Mouse (Mus musculus) kidney, embryonic 14.5 days (tissue): ENCODE measurements around the gene Myh9. TPM values are rescaled to one million over a fixed set of nuclear protein-coding genes. Genes with fewer than 3 reads are reported as not detected.
"Not testable (repeated sequence)": the region's sequence is repeated elsewhere in the genome, so short reads cannot be mapped to it uniquely, and the experiment has no call there.

Experiments used
- ATAC-seq: fragments of 200-750 bp; cut with Nextera tagmentation; 2 replicates; pipeline ENCODE4 v1.8.0; 2017; ENCODE audit warnings: moderate number of reproducible peaks, mild to moderate bottlenecking, moderate TSS enrichment, moderate library complexity; ENCODE audit not compliant: low FRiP score, low TSS enrichment
- H3K27ac ChIP-seq: fragments of 300-500 bp; sonication (generic); 2 replicates; pipeline ENCODE4 v1.5.1; 2014; ENCODE audit warnings: low read depth, mild to moderate bottlenecking, low read length, moderate library complexity, mixed read lengths
- H3K27me3 ChIP-seq: fragments of 300-500 bp; sonication (generic); 2 replicates; pipeline ENCODE4 v1.6.1; 2014; ENCODE audit warnings: mild to moderate bottlenecking, low read length; ENCODE audit not compliant: control insufficient read depth, insufficient read depth
- H3K36me3 ChIP-seq: fragments of 300-500 bp; sonication (generic); 2 replicates; pipeline ENCODE4 v1.6.1; 2014; ENCODE audit warnings: low read length, mixed read lengths; ENCODE audit not compliant: control insufficient read depth, insufficient read depth
- H3K4me1 ChIP-seq: fragments of 300-500 bp; sonication (generic); 2 replicates; pipeline ENCODE4 v1.6.1; 2014; ENCODE audit warnings: low read length, mixed read lengths; ENCODE audit not compliant: control insufficient read depth, insufficient read depth
- H3K4me2 ChIP-seq: fragments of 300-500 bp; sonication (generic); replicated peaks from 2 replicates; pipeline ENCODE4 v1.6.1; 2014; ENCODE audit warnings: low read depth, mild to moderate bottlenecking, low read length
- H3K4me3 ChIP-seq: fragments of 300-500 bp; sonication (generic); 2 replicates; pipeline ENCODE4 v1.5.1; 2014; ENCODE audit warnings: mild to moderate bottlenecking, low read length
- H3K9ac ChIP-seq: fragments of 300-500 bp; sonication (generic); 2 replicates; pipeline ENCODE4 v1.6.1; 2014; ENCODE audit warnings: low read depth, mild to moderate bottlenecking, low read length, moderate library complexity
- H3K9me3 ChIP-seq: fragments of 300-500 bp; sonication (generic); 2 replicates; pipeline ENCODE4 v1.6.1; 2016; ENCODE audit warnings: low read length; ENCODE audit not compliant: control insufficient read depth
- WGBS: fragments of 180-500 bp; shearing (Covaris S2); extraction: QIAGEN DNeasy Blood & Tissue Kit; methylation state at CpG from one replicate; pipeline ENCODE4 v1.1.7; 2014; 5-methylcytosine and 5-hydroxymethylcytosine counted together
- polyA plus RNA-seq: library from polyadenylated mRNA; unstranded; fragments of >200 nt; fragmentation: Nextera tagmentation; extraction: Ambion mirVana; gene quantifications from 2 replicates; pipeline ENCODE4 v1.2.1, GENCODE M21; 2014

Myh9 gene
- polyA plus RNA-seq, 1 experiment from 2014 or later: 72.3 TPM

- WGBS: 93% methylated on average over 1 of the region's 1 CpGs
- Histone ChIP-seq H3K27ac (no peak overlapping the region), H3K9me3 (no peaks in the 10 kb centered on the region; the same call in 1 of the 2 replicates), H3K4me1 (no peaks in the 10 kb centered on the region), H3K27me3 (no peaks in the 10 kb centered on the region), H3K4me3 (no peak overlapping the region), H3K9ac (no peak overlapping the region), H3K36me3 (no peaks in the 10 kb centered on the region), H3K4me2 (no peak overlapping the region)
- no peak for ATAC-seq
Measured at GRCm38 (mm10) chr15:77746326-77746725, 95.6 kb downstream of the Myh9 start.

- Histone ChIP-seq H3K4me2 (no peak overlapping the region), H3K4me1 (no peaks in the 10 kb centered on the region), H3K36me3 (no peaks in the 10 kb centered on the region), H3K9me3 (no peaks in the 10 kb centered on the region; the same call in 1 of the 2 replicates), H3K9ac (no peak overlapping the region), H3K27ac (no peak overlapping the region), H3K4me3 (no peak overlapping the region), H3K27me3 (no peaks in the 10 kb centered on the region)
- ATAC-seq: no peak
Measured at GRCm38 (mm10) chr15:77745081-77745480, 96.9 kb downstream of the Myh9 start.

- H3K4me1 ChIP-seq: no peaks in the 10 kb centered on the region
- no peak overlapping the region for H3K4me2 ChIP-seq
- no peak overlapping the region for H3K4me3 ChIP-seq
- 27% methylated on average over 5 of the region's 5 CpGs for WGBS
- no peaks in the 10 kb centered on the region for H3K27me3 ChIP-seq
- H3K9me3 ChIP-seq: no peaks in the 10 kb centered on the region; the same call in 1 of the 2 replicates
- no peak overlapping the region for H3K27ac ChIP-seq
- no peak for ATAC-seq
- no peaks in the 10 kb centered on the region for H3K36me3 ChIP-seq
- H3K9ac ChIP-seq: no peak overlapping the region
Measured at GRCm38 (mm10) chr15:77744632-77745031, 97.3 kb downstream of the Myh9 start.

- H3K9ac ChIP-seq, H3K4me2 ChIP-seq, H3K36me3 ChIP-seq, H3K4me3 ChIP-seq, H3K27ac ChIP-seq, ATAC-seq, H3K27me3 ChIP-seq, H3K4me1 ChIP-seq, H3K9me3 ChIP-seq: not testable (repeated sequence)
- WGBS: 79% methylated on average over 6 of the region's 6 CpGs
Measured at GRCm38 (mm10) chr15:77741556-77741955, 100.4 kb downstream of the Myh9 start.

- no peaks in the 10 kb centered on the region for H3K4me1 ChIP-seq
- 77% methylated on average over 9 of the region's 9 CpGs for WGBS
Measured at GRCm38 (mm10) chr15:77740511-77741297, 101.3 kb downstream of the Myh9 start.

GRCm38 (mm10) chr15:77733903-77734302 lies 108.1 kb downstream of the Myh9 start:
- H3K4me2 ChIP-seq, H3K27ac ChIP-seq, H3K9ac ChIP-seq, ATAC-seq, H3K4me1 ChIP-seq, H3K36me3 ChIP-seq, H3K4me3 ChIP-seq, H3K9me3 ChIP-seq, H3K27me3 ChIP-seq: not testable (repeated sequence)
- 87% methylated on average over 4 of the region's 4 CpGs for WGBS

More at GRCm38 (mm10) chr15:77740511-77741297, 101.3 kb downstream of the Myh9 start:
- Histone ChIP-seq H3K4me2 (no peak overlapping the region), H3K27me3 (no peaks in the 10 kb centered on the region), H3K4me3 (no peak overlapping the region), H3K9me3 (no peaks in the 10 kb centered on the region), H3K9ac (no peak overlapping the region), H3K27ac (no peak overlapping the region), H3K36me3 (no peaks in the 10 kb centered on the region)
- ATAC-seq: no peak

- H3K36me3 ChIP-seq: not testable (repeated sequence)
- WGBS: 82% methylated on average over 7 of the region's 8 CpGs
Measured at GRCm38 (mm10) chr15:77733380-77733779, 108.6 kb downstream of the Myh9 start.

GRCm38 (mm10) chr15:77732851-77733250 lies 109.1 kb downstream of the Myh9 start:
- H3K4me1 ChIP-seq, H3K9me3 ChIP-seq, H3K27me3 ChIP-seq, ATAC-seq, H3K36me3 ChIP-seq, H3K27ac ChIP-seq, H3K4me3 ChIP-seq, H3K4me2 ChIP-seq, H3K9ac ChIP-seq: not testable (repeated sequence)
- 79% methylated on average over 10 of the region's 10 CpGs for WGBS

More at GRCm38 (mm10) chr15:77733380-77733779, 108.6 kb downstream of the Myh9 start:
- H3K27ac ChIP-seq, H3K4me1 ChIP-seq, H3K9ac ChIP-seq, H3K27me3 ChIP-seq, H3K9me3 ChIP-seq, ATAC-seq, H3K4me2 ChIP-seq, H3K4me3 ChIP-seq: not testable (repeated sequence)

GRCm38 (mm10) chr15:77731605-77732004 lies 110.4 kb downstream of the Myh9 start:
- no peak overlapping the region for H3K9ac ChIP-seq
- H3K27ac ChIP-seq: no peak overlapping the region
- WGBS: 84% methylated on average over 5 of the region's 5 CpGs
- H3K4me2 ChIP-seq: no peak overlapping the region
- H3K4me3 ChIP-seq: no peak overlapping the region
- H3K27me3 ChIP-seq: no peaks in the 10 kb centered on the region
- no peaks in the 10 kb centered on the region for H3K4me1 ChIP-seq
- no peak for ATAC-seq
- no peaks in the 10 kb centered on the region for H3K36me3 ChIP-seq
- H3K9me3 ChIP-seq: no peaks in the 10 kb centered on the region
